Mouse (Mus musculus): ENCODE results near the gene Tmprss9.

GRCm38 (mm10) chr10:80857848-80858247 is 13.8 kb upstream of the Tmprss9 start:
- TF ChIP-seq CTCF (IDR thresholded peaks at IDR 0.05; ENCODE audit: control insufficient read depth, insufficient read depth, insufficient replicate concordance, low read depth, low read length): no peak
- TF ChIP-seq POLR2A (IDR thresholded peaks at IDR 0.05; ENCODE audit: control insufficient read depth, low read depth, low read length): no peak

All from testis, adult 2 months (tissue).